Mouse (Mus musculus): ENCODE measurements around the gene Sh3kbp1. TPM values are rescaled to one million over a fixed set of nuclear protein-coding genes. Genes with fewer than 3 reads are reported as not detected.

The Sh3kbp1 gene
- polyA plus RNA-seq, 1 experiment from 2014 or later = 51.2 TPM

GRCm38 (mm10) chrX:159809510-159809909, 182.4 kb downstream of the Sh3kbp1 start:
- WGBS = 86% methylated on average over 6 of the region's 6 CpGs
- ATAC-seq (ENCODE audit: low FRiP score, low read depth) = no peak

GRCm38 (mm10) chrX:159810469-159810868, 183.4 kb downstream of the Sh3kbp1 start:
- H3K9ac ChIP-seq = no peak overlapping the region
- WGBS = 80% methylated on average over 3 of the region's 3 CpGs
- no peaks in the 10 kb centered on the region for H3K36me3 ChIP-seq
- no peak overlapping the region for H3K4me3 ChIP-seq
- H3K4me1 ChIP-seq (replicated peaks) = no peaks in the 10 kb centered on the region
- ATAC-seq (ENCODE audit: low FRiP score, low read depth) = no peak
- no peak overlapping the region for H3K4me2 ChIP-seq
- H3K27me3 ChIP-seq = peaks cover 6% of the 10 kb centered on the region; the same call in 1 of the 2 replicates
- H3K27ac ChIP-seq (replicated peaks) = no peak overlapping the region
- no peaks in the 10 kb centered on the region for H3K9me3 ChIP-seq

More at GRCm38 (mm10) chrX:159809510-159809909, 182.4 kb downstream of the Sh3kbp1 start:
- H3K27ac ChIP-seq (replicated peaks) = no peak overlapping the region
- H3K27me3 ChIP-seq = peaks cover 6% of the 10 kb centered on the region; the same call in 1 of the 2 replicates
- no peak overlapping the region for H3K9ac ChIP-seq
- H3K4me1 ChIP-seq (replicated peaks) = no peaks in the 10 kb centered on the region
- no peaks in the 10 kb centered on the region for H3K36me3 ChIP-seq
- no peak overlapping the region for H3K4me2 ChIP-seq
- H3K4me3 ChIP-seq = no peak overlapping the region
- H3K9me3 ChIP-seq = no peaks in the 10 kb centered on the region

- no peak for ATAC-seq (ENCODE audit: low FRiP score, low read depth)
- no peaks in the 10 kb centered on the region for H3K9me3 ChIP-seq
- no peak overlapping the region for H3K4me3 ChIP-seq
- H3K27me3 ChIP-seq = 0 out of 2 replicates have a peak, but pooled peaks cover 2% of the 10 kb centered on the region
- 92% methylated on average over 2 of the region's 2 CpGs for whole genome bisulfite sequencing
- no peak overlapping the region for H3K27ac ChIP-seq (replicated peaks)
- H3K4me2 ChIP-seq = no peak overlapping the region
- no peaks in the 10 kb centered on the region for H3K36me3 ChIP-seq
- no peak overlapping the region for H3K9ac ChIP-seq
- no peaks in the 10 kb centered on the region for H3K4me1 ChIP-seq (replicated peaks)
These were observed 190.4 kb downstream of the Sh3kbp1 start for GRCm38 (mm10) chrX:159817508-159817907.

GRCm38 (mm10) chrX:159828135-159828534, 201.1 kb downstream of the Sh3kbp1 start:
- Histone ChIP-seq H3K4me2 (no peak overlapping the region), H3K9ac (no peak overlapping the region), H3K4me3 (no peak overlapping the region), H3K27ac (replicated peaks) (no peak overlapping the region), H3K4me1 (replicated peaks) (peaks cover 9% of the 10 kb centered on the region; the same call in 1 of the 2 replicates), H3K9me3 (no peaks in the 10 kb centered on the region), H3K36me3 (no peaks in the 10 kb centered on the region), H3K27me3 (no peaks in the 10 kb centered on the region)
- 79% methylated on average over 5 of the region's 5 CpGs for WGBS
- ATAC-seq (ENCODE audit: low FRiP score, low read depth) = peak; percentile 66; the same call in 1 of the 2 replicates

- Histone ChIP-seq H3K36me3 (no peaks in the 10 kb centered on the region), H3K27ac (replicated peaks) (no peak overlapping the region), H3K4me3 (no peak overlapping the region), H3K4me2 (no peak overlapping the region), H3K9me3 (no peaks in the 10 kb centered on the region), H3K9ac (no peak overlapping the region), H3K4me1 (replicated peaks) (peaks cover 9% of the 10 kb centered on the region; the same call in 1 of the 2 replicates), H3K27me3 (no peaks in the 10 kb centered on the region)
- WGBS = 50% methylated on average over 6 of the region's 6 CpGs
- peak; percentile 91 for ATAC-seq (ENCODE audit: low FRiP score, low read depth)
These were observed 202.2 kb downstream of the Sh3kbp1 start for GRCm38 (mm10) chrX:159829192-159829852.

GRCm38 (mm10) chrX:159831176-159831575, 204.1 kb downstream of the Sh3kbp1 start:
- peaks cover 9% of the 10 kb centered on the region; the same call in 1 of the 2 replicates for H3K4me1 ChIP-seq (replicated peaks)
- no peak for ATAC-seq (ENCODE audit: low FRiP score, low read depth)
- 69% methylated on average over 2 of the region's 2 CpGs for WGBS

GRCm38 (mm10) chrX:159835239-159835638, 208.2 kb downstream of the Sh3kbp1 start:
- no peak overlapping the region for H3K4me3 ChIP-seq

More at GRCm38 (mm10) chrX:159831176-159831575, 204.1 kb downstream of the Sh3kbp1 start:
- 0 out of 2 replicates have a peak, but pooled peaks cover 2% of the 10 kb centered on the region for H3K27me3 ChIP-seq
- no peaks in the 10 kb centered on the region for H3K36me3 ChIP-seq
- H3K4me2 ChIP-seq = no peak overlapping the region
- H3K9ac ChIP-seq = no peak overlapping the region
- H3K4me3 ChIP-seq = no peak overlapping the region
- H3K27ac ChIP-seq (replicated peaks) = no peak overlapping the region
- no peaks in the 10 kb centered on the region for H3K9me3 ChIP-seq

GRCm38 (mm10) chrX:159837379-159837778, 210.3 kb downstream of the Sh3kbp1 start:
- no peak overlapping the region for H3K9ac ChIP-seq
- H3K27me3 ChIP-seq = 0 out of 2 replicates have a peak, but pooled peaks cover 2% of the 10 kb centered on the region
- H3K4me3 ChIP-seq = no peak overlapping the region
- no peak overlapping the region for H3K27ac ChIP-seq (replicated peaks)
- no peak overlapping the region for H3K4me2 ChIP-seq
- WGBS = 42% methylated on average over 1 of the region's 1 CpGs
- H3K36me3 ChIP-seq = no peaks in the 10 kb centered on the region
- H3K4me1 ChIP-seq (replicated peaks) = no peaks in the 10 kb centered on the region
- no peaks in the 10 kb centered on the region for H3K9me3 ChIP-seq
- peak; percentile 79 for ATAC-seq (ENCODE audit: low FRiP score, low read depth)

More at GRCm38 (mm10) chrX:159835239-159835638, 208.2 kb downstream of the Sh3kbp1 start:
- no peak for ATAC-seq (ENCODE audit: low FRiP score, low read depth)
- Histone ChIP-seq H3K4me1 (replicated peaks) (no peaks in the 10 kb centered on the region), H3K9me3 (no peaks in the 10 kb centered on the region), H3K9ac (no peak overlapping the region), H3K36me3 (no peaks in the 10 kb centered on the region), H3K4me2 (no peak overlapping the region), H3K27me3 (0 out of 2 replicates have a peak, but pooled peaks cover 2% of the 10 kb centered on the region), H3K27ac (replicated peaks) (no peak overlapping the region)
- WGBS = 92% methylated on average over 4 of the region's 4 CpGs

GRCm38 (mm10) chrX:159839786-159840185, 212.7 kb downstream of the Sh3kbp1 start:
- no peak overlapping the region for H3K4me3 ChIP-seq
- H3K9me3 ChIP-seq = no peaks in the 10 kb centered on the region
- no peaks in the 10 kb centered on the region for H3K36me3 ChIP-seq
- no peak for ATAC-seq (ENCODE audit: low FRiP score, low read depth)
- WGBS = 90% methylated on average over 2 of the region's 2 CpGs
- H3K9ac ChIP-seq = no peak overlapping the region
- H3K4me2 ChIP-seq = no peak overlapping the region
- H3K4me1 ChIP-seq (replicated peaks) = no peaks in the 10 kb centered on the region
- H3K27ac ChIP-seq (replicated peaks) = no peak overlapping the region
- 0 out of 2 replicates have a peak, but pooled peaks cover 2% of the 10 kb centered on the region for H3K27me3 ChIP-seq

GRCm38 (mm10) chrX:159840225-159840624, 213.2 kb downstream of the Sh3kbp1 start:
- ATAC-seq (ENCODE audit: low FRiP score, low read depth) = no peak
- 73% methylated on average over 7 of the region's 7 CpGs for WGBS
- no peaks in the 10 kb centered on the region for H3K9me3 ChIP-seq
- no peaks in the 10 kb centered on the region for H3K36me3 ChIP-seq
- no peak overlapping the region for H3K4me3 ChIP-seq
- 0 out of 2 replicates have a peak, but pooled peaks cover under 1% of the 10 kb centered on the region for H3K27me3 ChIP-seq
- no peak overlapping the region for H3K27ac ChIP-seq (replicated peaks)
- H3K9ac ChIP-seq = no peak overlapping the region
- no peaks in the 10 kb centered on the region for H3K4me1 ChIP-seq (replicated peaks)
- no peak overlapping the region for H3K4me2 ChIP-seq

- no peaks in the 10 kb centered on the region for H3K9me3 ChIP-seq
- H3K4me3 ChIP-seq = no peak overlapping the region
- 84% methylated on average over 8 of the region's 8 CpGs for WGBS
- peaks cover 5% of the 10 kb centered on the region; the same call in 1 of the 2 replicates for H3K27me3 ChIP-seq
- H3K4me2 ChIP-seq = no peak overlapping the region
- no peak for ATAC-seq (ENCODE audit: low FRiP score, low read depth)
- no peaks in the 10 kb centered on the region for H3K36me3 ChIP-seq
- no peak overlapping the region for H3K27ac ChIP-seq (replicated peaks)
- no peak overlapping the region for H3K9ac ChIP-seq
- no peaks in the 10 kb centered on the region for H3K4me1 ChIP-seq (replicated peaks)
These were observed 223.7 kb downstream of the Sh3kbp1 start for GRCm38 (mm10) chrX:159850722-159851121.

- no peak for ATAC-seq (ENCODE audit: low FRiP score, low read depth)
- 88% methylated on average over 1 of the region's 1 CpGs for WGBS
- Histone ChIP-seq H3K27me3 (peaks cover 5% of the 10 kb centered on the region; the same call in 1 of the 2 replicates), H3K36me3 (no peaks in the 10 kb centered on the region), H3K9ac (no peak overlapping the region), H3K4me2 (no peak overlapping the region), H3K27ac (replicated peaks) (no peak overlapping the region), H3K9me3 (no peaks in the 10 kb centered on the region), H3K4me1 (replicated peaks) (no peaks in the 10 kb centered on the region), H3K4me3 (no peak overlapping the region)
These were observed 229.8 kb downstream of the Sh3kbp1 start for GRCm38 (mm10) chrX:159856866-159857265.
